Mouse (Mus musculus) limb, embryonic 11.5 days (tissue): ENCODE measurements at regions not wholly inside any gene's neighbourhood (a gene's known extent, or its start where the extent isn't known, plus 50 kb on each side); places are given as distances from the start of the nearest gene placed in this dataset.
A peak's percentile ranks its signal among the peaks of the same experiment; 100 is the strongest.

Experiments used
- ATAC-seq: fragments of 200-750 bp; cut with Nextera tagmentation; 2 replicates; pipeline ENCODE4 v1.8.0; 2017; ENCODE audit warnings: low read depth; ENCODE audit not compliant: insufficient number of reproducible peaks, low FRiP score, low TSS enrichment
- DNase-seq: peaks from one replicate; pipeline ENCODE4 v3.0.0-alpha.2; 2015; ENCODE audit warnings: low spot score
- H3K27ac ChIP-seq: fragments of 300-500 bp; sonication (generic); replicated peaks from 2 replicates; pipeline ENCODE4 v1.5.1; 2014; ENCODE audit warnings: low read depth, mild to moderate bottlenecking, low read length
- H3K27me3 ChIP-seq: fragments of 300-500 bp; sonication (generic); 2 replicates; pipeline ENCODE4 v1.6.1; 2014; ENCODE audit warnings: mild to moderate bottlenecking, low read length, mixed read lengths; ENCODE audit not compliant: control insufficient read depth, insufficient read depth
- H3K36me3 ChIP-seq: fragments of 300-500 bp; sonication (generic); 2 replicates; pipeline ENCODE4 v1.6.1; 2014; ENCODE audit warnings: mild to moderate bottlenecking, low read length, moderate library complexity, mixed read lengths; ENCODE audit not compliant: control insufficient read depth, insufficient read depth
- H3K4me1 ChIP-seq: fragments of 300-500 bp; sonication (generic); 2 replicates; pipeline ENCODE4 v1.6.1; 2014; ENCODE audit warnings: low read length, mixed read lengths; ENCODE audit not compliant: control insufficient read depth, insufficient read depth
- H3K4me2 ChIP-seq: fragments of 300-500 bp; sonication (generic); 2 replicates; pipeline ENCODE4 v1.6.1; 2014; ENCODE audit warnings: low read depth, mild to moderate bottlenecking, moderate library complexity; ENCODE audit not compliant: severe bottlenecking
- H3K4me3 ChIP-seq: fragments of 300-500 bp; sonication (generic); 2 replicates; pipeline ENCODE4 v1.5.1; 2014; ENCODE audit warnings: low read depth, low read length
- H3K9ac ChIP-seq: fragments of 300-500 bp; sonication (generic); 2 replicates; pipeline ENCODE4 v1.6.1; 2014; ENCODE audit warnings: mild to moderate bottlenecking, low read length
- H3K9me3 ChIP-seq: fragments of 300-500 bp; sonication (generic); 2 replicates; pipeline ENCODE4 v1.6.1; 2016; ENCODE audit warnings: low read length; ENCODE audit not compliant: control insufficient read depth
- WGBS: fragments of 180-500 bp; shearing (Covaris S2); extraction: QIAGEN DNeasy Blood & Tissue Kit; methylation state at CpG from one replicate; pipeline ENCODE4 v1.1.7; 2014; 5-methylcytosine and 5-hydroxymethylcytosine counted together

DNA sequence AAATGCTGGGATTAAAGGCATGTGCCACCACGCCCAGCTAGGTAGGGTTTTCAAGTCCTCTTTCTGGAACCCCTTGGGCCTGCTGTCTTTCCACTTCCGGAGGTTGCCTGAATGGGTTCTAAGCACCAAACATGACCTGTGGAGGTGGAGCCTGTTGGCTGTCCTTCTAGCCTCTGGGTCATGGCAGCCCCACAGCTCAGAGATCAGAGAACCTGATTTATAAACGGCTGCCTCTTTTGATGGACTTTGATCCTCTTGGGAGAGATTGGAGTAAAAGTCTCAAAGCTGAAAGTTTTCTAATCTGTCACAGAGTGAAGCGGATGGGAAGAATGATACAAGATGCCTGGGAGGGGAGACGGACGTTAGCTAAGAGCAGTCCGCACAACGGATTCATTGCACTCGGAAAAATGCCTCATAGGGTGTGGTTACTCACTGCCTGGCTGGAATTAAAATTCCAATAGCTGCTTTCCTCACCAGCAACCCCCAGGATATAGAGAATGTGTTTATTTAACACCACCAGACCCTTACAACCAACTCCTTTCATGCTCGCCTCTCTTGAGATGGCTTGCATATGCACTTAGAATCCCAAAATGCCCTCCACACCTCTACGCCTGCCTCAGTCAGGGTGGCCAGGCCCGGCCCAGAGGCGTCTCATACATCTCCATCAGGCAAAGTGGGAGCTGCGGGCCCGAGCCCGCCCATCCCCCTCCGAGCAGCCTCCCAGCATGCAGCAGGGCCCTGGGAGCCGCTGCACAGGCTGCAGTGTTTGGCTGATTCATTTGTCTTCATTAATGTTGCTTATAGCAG is 122.4 kb upstream of the Arhgap5 start:
- Histone ChIP-seq H3K4me3 (no peak overlapping the region), H3K36me3 (no peaks in the 10 kb centered on the region), H3K9ac (no peak overlapping the region; the same call in 1 of the 2 replicates), H3K9me3 (no peaks in the 10 kb centered on the region), H3K4me1 (peaks cover 21% of the 10 kb centered on the region), H3K4me2 (no peak overlapping the region), H3K27me3 (no peaks in the 10 kb centered on the region), H3K27ac (peak overlapping the region; percentile 47; the same call in 1 of the 2 replicates)
- DNase-seq, result peak; percentile 66
- 33% methylated on average over 18 of the region's 18 CpGs for WGBS
- ATAC-seq, result peak; percentile 41; the same call in 1 of the 2 replicates

DNA sequence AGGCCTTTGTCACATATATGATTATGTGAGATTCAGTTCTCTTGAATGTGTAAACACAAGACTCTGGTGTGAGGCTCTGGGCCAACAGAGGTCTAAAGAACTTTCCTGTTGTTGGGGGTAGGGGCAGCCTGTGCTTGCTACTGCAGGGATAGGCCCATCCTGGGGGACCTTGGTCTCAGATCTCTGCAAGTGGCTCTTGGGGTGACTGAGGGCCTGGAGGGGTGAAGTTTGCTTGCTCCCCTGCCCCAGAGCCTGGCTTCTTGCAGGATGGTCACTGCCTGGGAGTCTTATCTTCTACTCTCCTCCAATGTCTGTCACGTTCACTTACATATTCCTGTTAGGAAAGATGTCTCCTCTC is 121.8 kb upstream of the Arhgap5 start:
- Histone ChIP-seq H3K27me3 (no peaks in the 10 kb centered on the region), H3K4me1 (peaks cover 21% of the 10 kb centered on the region), H3K4me2 (no peak overlapping the region), H3K9ac (no peak overlapping the region; the same call in 1 of the 2 replicates), H3K36me3 (no peaks in the 10 kb centered on the region), H3K9me3 (no peaks in the 10 kb centered on the region), H3K27ac (peak overlapping the region; percentile 47; the same call in 1 of the 2 replicates), H3K4me3 (no peak overlapping the region)
- DNase-seq, result no peak
- 75% methylated on average over 1 of the region's 1 CpGs for WGBS
- no peak for ATAC-seq

DNA sequence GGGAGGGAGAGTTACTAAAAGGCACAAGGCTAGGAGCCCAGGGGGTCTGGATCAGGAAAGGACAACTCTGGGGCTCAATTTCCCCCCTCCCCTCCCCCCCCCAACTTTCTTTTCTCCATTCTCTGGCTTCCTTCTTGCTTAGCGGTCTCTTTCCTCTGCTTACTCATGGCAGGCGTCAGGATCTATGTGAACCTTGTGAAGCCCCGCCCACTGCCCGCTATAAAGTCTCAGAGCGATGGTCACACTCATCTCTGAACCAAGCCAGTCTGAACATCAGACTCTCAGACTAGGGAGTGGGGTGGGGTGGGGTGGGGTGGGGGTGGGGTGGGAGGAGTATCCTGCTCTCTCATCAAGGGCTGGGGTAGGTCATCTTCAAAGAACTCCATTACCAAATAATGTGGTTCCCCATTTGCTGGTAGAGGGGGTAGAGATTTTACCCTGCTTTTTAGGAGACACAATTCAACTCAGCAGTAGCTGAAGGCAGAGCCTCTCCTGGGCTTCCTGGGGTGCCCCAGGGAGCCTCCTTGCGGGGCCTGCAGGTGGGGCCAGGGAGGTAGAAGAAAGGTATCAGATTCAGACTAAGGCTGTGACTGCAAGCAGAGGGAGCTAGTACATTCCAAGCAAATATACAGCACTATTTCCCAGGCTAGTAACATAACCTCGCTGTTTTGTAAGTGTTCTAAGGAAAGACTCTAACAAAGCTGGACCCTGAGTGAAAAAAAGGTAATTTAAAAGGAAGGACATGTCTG is 120.8 kb upstream of the Arhgap5 start:
- DNase-seq (no peak), ATAC-seq (no peak; the same call in 1 of the 2 replicates)
- 4% methylated on average over 7 of the region's 7 CpGs for WGBS
- H3K4me2 ChIP-seq, result 0 out of 2 replicates have a peak overlapping the region, but pooled peaks have one; percentile 17
- no peaks in the 10 kb centered on the region for H3K36me3 ChIP-seq
- H3K27me3 ChIP-seq, result no peaks in the 10 kb centered on the region
- H3K27ac ChIP-seq, result no peak overlapping the region
- no peak overlapping the region for H3K4me3 ChIP-seq
- H3K9me3 ChIP-seq, result no peaks in the 10 kb centered on the region
- peaks cover 21% of the 10 kb centered on the region for H3K4me1 ChIP-seq
- no peak overlapping the region for H3K9ac ChIP-seq

DNA sequence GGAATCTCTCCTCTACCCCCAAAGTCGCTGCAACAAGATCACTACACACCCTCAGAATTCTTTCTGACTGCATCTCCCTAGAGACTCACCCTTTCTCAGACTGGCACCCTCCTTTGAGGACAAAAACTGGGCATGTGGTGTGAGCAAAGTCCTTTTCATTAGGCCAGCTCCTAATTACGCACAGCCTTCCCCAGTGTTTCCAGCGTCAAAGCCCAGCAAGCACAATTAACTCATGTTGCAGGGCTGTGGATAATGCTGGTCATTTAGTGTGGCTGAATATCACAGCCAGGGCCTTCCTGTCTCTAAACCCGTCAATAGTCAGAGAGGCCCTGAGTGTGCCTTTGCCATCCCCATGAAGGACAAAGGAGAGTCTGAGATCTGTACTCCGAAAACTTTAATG is 114.2 kb upstream of the Arhgap5 start:
- WGBS, result 56% methylated on average over 5 of the region's 5 CpGs
- DNase-seq, result no peak

DNA sequence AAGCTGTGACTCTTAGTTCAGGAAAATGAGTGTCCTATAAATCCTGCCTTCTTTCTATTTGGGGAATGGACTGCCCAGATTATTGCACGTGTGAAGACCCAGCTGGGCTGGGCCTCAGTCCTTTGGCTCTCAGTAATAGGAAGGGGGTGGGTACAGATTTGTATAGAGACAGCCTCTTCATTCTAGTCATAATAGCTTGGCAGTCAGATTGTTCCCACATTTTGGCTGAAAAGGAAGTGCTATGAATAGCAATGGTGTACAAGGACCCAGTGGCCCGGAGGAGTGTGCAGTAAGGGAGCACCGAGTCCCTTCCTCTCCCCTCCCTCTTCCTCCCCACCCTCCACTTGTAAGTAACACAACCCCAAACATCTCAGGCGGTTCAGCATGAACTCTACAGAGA is 113.5 kb upstream of the Arhgap5 start:
- no peaks in the 10 kb centered on the region for H3K27me3 ChIP-seq
- WGBS, result 75% methylated on average over 4 of the region's 4 CpGs
- no peaks in the 10 kb centered on the region for H3K36me3 ChIP-seq
- no peak overlapping the region for H3K9ac ChIP-seq
- DNase-seq (no peak), ATAC-seq (no peak)
- H3K9me3 ChIP-seq, result no peaks in the 10 kb centered on the region
- no peak overlapping the region for H3K27ac ChIP-seq
- no peaks in the 10 kb centered on the region; the same call in 1 of the 2 replicates for H3K4me1 ChIP-seq
- H3K4me3 ChIP-seq, result no peak overlapping the region
- H3K4me2 ChIP-seq, result no peak overlapping the region

More for the DNA sequence above, 114.2 kb upstream of the Arhgap5 start:
- Histone ChIP-seq H3K9ac (no peak overlapping the region), H3K27me3 (no peaks in the 10 kb centered on the region), H3K4me2 (no peak overlapping the region), H3K36me3 (no peaks in the 10 kb centered on the region), H3K27ac (no peak overlapping the region), H3K4me3 (no peak overlapping the region), H3K9me3 (no peaks in the 10 kb centered on the region), H3K4me1 (no peaks in the 10 kb centered on the region; the same call in 1 of the 2 replicates)
- ATAC-seq, result no peak

DNA sequence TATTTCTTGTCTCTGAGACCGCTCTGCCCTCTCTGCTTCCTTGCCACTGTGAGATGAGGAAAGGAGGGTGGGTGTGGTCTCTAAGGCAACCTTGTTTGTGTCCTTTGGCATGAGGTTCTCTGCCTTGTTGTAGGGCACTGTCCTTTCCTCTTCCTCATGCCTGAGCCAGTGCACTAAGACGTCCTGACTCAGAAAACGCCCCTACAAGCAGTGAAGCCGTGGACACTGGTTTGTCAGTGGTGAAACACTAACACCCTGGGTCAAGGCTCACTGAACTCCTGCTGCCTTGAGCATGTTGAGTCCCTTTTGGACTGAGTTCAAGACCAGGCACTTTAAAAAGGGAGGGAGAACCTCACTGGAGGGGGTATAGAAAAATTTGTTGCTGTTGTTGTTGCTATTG is 111.1 kb upstream of the Arhgap5 start:
- WGBS, result 85% methylated on average over 4 of the region's 4 CpGs
- H3K36me3 ChIP-seq, result no peaks in the 10 kb centered on the region
- no peaks in the 10 kb centered on the region for H3K27me3 ChIP-seq
- no peak overlapping the region for H3K4me2 ChIP-seq
- DNase-seq (no peak), ATAC-seq (no peak)
- no peak overlapping the region for H3K9ac ChIP-seq
- peaks cover 6% of the 10 kb centered on the region for H3K4me1 ChIP-seq
- H3K9me3 ChIP-seq, result no peaks in the 10 kb centered on the region
- no peak overlapping the region for H3K27ac ChIP-seq
- H3K4me3 ChIP-seq, result no peak overlapping the region

GRCm38 (mm10) chr12:52393981-52394718 is 109.6 kb upstream of the Arhgap5 start:
- H3K9ac ChIP-seq, result no peak overlapping the region
- no peaks in the 10 kb centered on the region for H3K9me3 ChIP-seq
- WGBS, result 86% methylated on average over 15 of the region's 15 CpGs
- no peak overlapping the region for H3K27ac ChIP-seq
- ATAC-seq, result 0 out of 2 replicates have a peak, but pooled peaks have one; percentile 17
- no peaks in the 10 kb centered on the region for H3K36me3 ChIP-seq
- H3K4me2 ChIP-seq, result no peak overlapping the region
- H3K27me3 ChIP-seq, result no peaks in the 10 kb centered on the region
- peaks cover 7% of the 10 kb centered on the region for H3K4me1 ChIP-seq
- DNase-seq, result no peak
- no peak overlapping the region for H3K4me3 ChIP-seq

DNA sequence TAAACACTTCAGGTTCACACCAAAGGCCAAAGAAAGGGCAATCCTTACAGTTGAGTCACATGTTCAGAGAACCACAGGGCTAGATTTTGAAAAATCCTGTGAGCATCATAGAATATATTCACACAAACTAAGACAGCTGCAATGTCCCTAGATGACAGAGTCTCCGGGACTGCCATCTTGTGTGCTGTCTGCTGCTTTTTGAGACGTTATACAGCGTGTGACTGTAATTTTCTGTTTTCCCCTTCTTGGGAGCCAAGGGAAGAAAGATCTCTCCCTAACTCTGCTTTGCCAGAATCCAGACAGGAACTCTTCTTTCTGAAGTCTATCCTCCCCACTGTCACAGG is 109.1 kb upstream of the Arhgap5 start:
- Histone ChIP-seq H3K9me3 (no peaks in the 10 kb centered on the region), H3K4me2 (no peak overlapping the region), H3K27ac (no peak overlapping the region), H3K4me1 (peaks cover 7% of the 10 kb centered on the region), H3K27me3 (no peaks in the 10 kb centered on the region), H3K4me3 (no peak overlapping the region), H3K36me3 (no peaks in the 10 kb centered on the region), H3K9ac (no peak overlapping the region)
- WGBS, result 94% methylated on average over 3 of the region's 3 CpGs
- no peak for DNase-seq
- ATAC-seq, result no peak
